Mouse (Mus musculus) brain, adult 2 months (tissue): ENCODE data around the gene Pde4d.
"Not testable (repeated sequence)": the region's sequence is repeated elsewhere in the genome, so short reads cannot be mapped to it uniquely, and the experiment has no call there.

Experiments
- DNase-seq: peaks from one replicate; pipeline ENCODE4 v3.0.0; 2011; ENCODE audit warnings: low read depth, low spot score

Gene Pde4d

DNA sequence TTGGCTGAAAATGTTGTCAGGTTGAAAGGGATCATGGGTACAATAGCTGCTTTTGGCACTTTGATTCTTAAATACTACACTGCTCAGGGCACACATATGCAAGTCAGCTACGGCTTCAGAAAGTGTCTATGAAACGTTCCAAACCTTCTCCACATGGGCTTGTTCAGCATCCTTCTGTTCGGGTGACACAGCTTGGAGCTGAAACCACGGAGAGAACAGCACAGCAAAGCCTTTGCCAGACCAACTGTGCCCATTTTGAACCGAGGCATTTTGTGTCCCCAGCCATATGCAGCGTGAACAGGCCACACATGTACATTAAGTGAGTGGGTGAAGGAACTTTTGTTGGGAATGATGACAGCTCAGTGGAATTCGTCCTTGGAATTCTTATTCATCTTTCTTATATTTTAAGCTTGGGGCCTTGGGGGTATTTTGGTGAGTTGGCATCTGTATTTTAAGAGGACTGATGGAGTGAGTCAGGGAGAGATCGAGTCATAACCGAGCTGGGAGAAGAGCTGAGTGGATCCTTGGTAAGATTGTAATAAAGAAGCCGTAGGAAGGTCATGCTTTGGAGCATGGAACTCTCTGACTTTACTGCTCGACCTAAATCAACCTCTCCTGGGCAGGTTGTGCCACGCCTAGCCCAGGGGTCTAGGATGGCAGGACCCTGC is 243.3 kb downstream of the Pde4d start:
- peak; percentile 71 for DNase-seq

GRCm38 (mm10) chr13:108705441-108705840 is 255.7 kb downstream of the Pde4d start:
- no peak for DNase-seq

DNA sequence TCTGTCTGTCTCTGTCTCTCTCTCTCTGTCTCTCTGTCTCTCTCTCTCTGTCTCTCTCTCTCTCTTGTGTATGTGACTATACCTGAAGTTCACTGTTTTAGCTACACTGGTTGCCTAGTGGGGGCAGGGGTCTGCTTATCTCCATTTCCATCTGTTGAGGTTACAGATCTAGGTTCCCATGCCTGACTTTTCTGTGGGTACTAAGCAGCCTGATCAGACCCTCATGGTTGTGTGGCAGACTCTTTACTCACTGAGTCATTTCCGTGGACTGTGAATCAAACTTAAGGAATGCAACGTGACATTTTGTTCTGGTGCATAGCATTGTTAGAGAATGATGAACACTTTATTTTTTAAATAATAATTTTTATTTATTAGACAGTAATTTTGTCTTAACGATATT is 264.3 kb downstream of the Pde4d start:
- no peak for DNase-seq

DNA sequence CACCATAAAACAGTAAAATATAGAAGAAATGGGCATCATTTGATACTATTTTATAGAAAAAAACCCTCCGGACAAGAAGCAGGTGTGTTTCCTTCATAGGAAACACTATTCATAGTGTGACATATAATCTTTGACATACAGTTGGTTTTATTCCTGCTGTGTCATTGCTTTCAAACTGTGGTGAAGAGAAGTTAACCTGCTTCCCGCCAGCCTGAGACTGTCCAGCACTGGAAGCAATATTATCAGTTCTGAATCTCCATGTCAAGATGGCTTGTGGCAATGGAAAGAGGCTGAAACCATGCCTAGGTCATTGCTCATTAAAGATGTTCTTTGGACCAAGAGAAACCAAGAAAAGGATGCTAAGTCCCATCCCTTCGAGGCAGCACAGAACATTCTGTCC is 265.3 kb downstream of the Pde4d start:
- DNase-seq, result no peak

DNA sequence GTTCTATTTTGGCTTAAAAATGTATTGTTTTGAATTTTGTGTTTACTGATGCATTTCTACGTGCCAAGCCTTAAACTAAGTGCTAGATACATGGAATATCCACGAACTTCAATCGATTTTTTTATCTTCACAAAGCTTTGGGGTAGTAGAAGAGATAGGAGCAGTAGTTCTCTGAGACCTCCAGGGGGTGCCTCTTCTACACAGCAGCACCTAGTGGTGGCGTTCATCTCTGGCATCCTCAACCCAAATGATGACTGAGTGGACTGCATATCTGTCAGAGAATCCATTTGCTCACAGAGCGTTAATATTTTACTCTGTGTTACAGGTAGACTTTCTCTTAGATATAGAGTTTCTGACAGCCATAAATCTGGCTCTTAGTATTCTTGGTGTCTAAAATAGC is 272.5 kb downstream of the Pde4d start:
- peak; percentile 13 for DNase-seq

GRCm38 (mm10) chr13:108734356-108734755 is 284.6 kb downstream of the Pde4d start:
- not testable (repeated sequence) for DNase-seq

DNA sequence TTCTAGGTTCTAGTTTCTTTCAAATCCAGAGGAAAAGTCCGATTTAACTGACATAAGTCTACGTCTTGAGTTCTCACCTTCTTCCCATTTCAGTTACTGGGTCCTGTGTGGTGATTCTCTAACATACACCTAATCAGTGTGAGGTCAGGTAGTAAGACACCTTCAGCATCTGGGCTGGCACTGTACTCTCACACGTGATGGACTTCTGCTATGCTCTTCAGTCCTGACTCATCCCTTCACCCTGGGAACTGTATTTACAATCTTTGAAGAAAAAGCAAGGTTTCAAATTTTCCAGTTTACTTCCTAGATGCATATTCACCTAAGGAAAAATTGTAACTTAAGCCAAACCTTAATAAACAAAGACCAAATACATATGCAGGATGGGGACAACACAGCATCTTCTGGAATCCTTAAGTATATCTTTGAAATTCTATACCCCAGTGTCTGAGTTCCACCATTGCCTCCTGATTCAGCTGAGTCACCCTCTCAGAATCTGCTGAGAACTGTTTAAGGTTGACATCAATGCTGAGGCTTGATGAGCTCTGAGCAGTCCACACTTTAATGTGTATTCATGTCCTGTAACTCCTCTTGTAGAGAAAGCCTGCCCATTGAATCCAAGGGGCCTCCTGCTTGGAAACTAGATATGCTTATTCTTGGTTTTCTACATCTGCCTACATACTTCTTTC is 301.6 kb downstream of the Pde4d start:
- DNase-seq, result peak; percentile 18

DNA sequence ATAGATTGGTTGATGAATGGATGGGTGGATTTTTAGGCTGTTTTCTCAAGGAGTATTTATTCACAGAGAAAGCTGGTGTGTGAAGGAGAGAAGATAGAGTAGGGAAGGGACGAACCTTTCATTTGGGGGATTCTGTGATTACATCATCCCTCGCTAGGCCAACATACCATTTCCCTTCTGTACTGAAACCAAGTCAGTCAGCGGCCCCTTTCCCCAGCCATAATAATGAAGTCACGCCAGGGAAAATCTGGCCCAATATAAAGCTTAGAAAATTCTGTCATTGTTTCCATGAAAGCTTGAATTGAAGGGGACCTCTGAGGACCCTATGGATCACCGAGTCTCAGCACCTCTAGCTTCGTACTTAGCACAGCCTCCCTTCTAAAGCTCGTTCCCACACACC is 307.7 kb downstream of the Pde4d start:
- no peak for DNase-seq

GRCm38 (mm10) chr13:108758331-108758730 is 308.6 kb downstream of the Pde4d start:
- no peak for DNase-seq

DNA sequence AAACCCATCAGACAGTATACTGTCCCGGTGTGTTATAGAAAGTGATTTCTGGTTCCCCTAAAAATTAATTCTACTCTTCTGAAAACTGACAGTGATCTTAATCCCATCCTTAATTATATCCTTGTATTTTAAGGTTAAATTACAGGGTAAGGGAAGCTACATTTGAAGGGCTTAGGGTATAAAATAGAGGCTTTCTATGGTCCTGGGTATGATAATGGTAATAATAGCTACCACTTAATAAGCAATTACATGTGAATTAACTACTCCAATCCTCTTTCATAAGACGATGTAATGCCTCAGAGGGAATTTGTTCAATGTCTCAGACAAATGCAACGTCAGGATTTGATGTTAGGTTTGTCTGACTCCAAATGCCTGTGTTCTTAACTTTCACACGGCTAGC is 309.4 kb downstream of the Pde4d start:
- no peak for DNase-seq

GRCm38 (mm10) chr13:108763295-108763694 is 313.5 kb downstream of the Pde4d start:
- no peak for DNase-seq

GRCm38 (mm10) chr13:108766020-108766727 is 316.4 kb downstream of the Pde4d start:
- peak; percentile 43 for DNase-seq

DNA sequence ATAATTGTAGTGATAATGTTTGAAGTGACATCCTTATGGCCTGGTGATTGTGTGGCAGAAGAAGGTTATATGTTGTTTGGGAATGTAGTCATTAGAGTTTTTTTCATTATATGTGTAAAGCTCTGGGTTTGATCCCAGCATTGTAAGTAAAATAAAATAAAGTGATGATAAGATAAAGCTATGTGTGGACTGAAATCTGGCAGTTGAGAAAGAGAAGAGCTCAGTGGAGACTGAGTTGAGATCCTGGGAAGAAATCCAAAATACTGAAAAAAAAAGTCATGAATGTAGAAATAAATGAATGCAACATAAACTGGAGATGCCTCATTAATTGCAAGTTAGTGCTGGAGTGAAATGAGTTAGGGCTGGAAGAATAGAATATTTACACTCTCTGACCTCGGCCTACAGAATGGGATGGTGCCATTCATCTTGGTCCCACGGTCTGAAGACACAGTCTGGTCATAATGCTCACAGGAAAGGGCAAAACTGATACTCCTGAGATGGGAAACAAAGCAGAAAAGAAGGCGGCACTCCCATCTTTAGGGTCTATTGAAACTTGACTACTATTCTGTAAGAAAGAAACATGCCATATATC is 319.8 kb downstream of the Pde4d start:
- peak; percentile 9 for DNase-seq

- DNase-seq, result no peak
These were observed 322.6 kb downstream of the Pde4d start for GRCm38 (mm10) chr13:108772386-108772785.

DNA sequence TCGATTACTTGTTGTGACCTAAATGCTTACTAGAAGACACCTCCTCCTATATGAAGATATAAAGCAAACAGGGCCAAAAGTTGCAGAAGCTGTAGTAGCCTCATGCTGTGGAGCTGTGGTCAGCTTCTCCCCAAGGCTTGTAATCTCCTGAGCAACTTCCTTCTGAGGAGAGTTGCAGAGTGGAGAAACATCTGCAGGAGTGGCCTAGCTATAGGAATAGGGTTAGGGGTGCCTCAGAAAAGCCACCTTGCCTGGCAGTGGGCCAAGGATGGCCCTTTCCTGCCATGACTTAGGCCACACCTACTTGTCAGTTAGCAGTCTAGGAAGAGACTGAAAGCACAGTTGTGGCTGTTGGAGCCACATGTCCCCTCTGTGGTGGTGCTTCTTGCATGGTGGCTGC is 325.2 kb downstream of the Pde4d start:
- no peak for DNase-seq

- DNase-seq, result peak; percentile 71
These were observed 326.1 kb downstream of the Pde4d start for GRCm38 (mm10) chr13:108775882-108776281.

GRCm38 (mm10) chr13:108797620-108798019 is 347.9 kb downstream of the Pde4d start:
- not testable (repeated sequence) for DNase-seq

DNA sequence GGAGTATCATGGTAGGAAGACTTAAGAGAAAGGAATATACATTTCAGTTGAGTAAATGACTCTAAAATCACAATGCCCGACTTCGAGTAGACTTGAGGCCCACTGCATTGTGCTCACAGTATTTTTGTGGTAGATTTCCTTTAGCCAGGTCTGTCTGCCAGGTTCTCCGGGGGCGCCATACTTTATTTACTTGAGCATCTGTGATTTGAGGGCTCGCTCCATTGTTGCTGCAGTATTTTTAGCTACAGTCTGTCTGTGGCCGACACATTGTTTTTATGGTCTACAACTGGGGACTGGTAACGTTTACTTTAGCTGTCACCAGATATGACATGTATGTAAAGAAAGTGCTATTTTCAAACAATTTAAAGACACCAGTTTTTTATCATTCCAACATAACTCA is 359.4 kb downstream of the Pde4d start:
- no peak for DNase-seq

- peak; percentile 85 for DNase-seq
These were observed 363.2 kb downstream of the Pde4d start for GRCm38 (mm10) chr13:108812956-108813355.

- DNase-seq, result peak; percentile 43
These were observed 370.2 kb downstream of the Pde4d start for GRCm38 (mm10) chr13:108819846-108820408.

GRCm38 (mm10) chr13:108820487-108820886 is 370.7 kb downstream of the Pde4d start:
- DNase-seq, result no peak

DNA sequence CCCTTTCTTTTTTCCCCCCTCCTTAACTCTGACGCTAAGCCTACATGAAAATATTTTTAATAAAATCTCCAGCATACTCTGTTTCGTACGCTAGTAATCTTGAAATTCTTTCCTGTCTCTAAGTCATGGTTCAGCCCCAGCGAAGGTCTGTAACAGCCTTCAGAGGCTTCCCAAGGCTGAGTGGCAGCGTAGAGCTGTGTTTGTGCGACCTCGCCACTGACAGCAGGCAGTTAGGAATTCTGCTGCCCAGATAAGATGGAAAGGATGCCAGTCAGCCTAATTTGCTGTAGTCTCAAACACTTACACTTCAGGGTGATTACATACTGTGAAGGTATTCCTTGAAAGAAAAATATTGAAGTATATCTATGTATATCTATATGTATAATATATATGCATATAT is 371.5 kb downstream of the Pde4d start:
- no peak for DNase-seq
